Mouse (Mus musculus): ENCODE measurements at regions not wholly inside any gene's neighbourhood (a gene's known extent, or its start where the extent isn't known, plus 50 kb on each side); places are given as distances from the start of the nearest gene placed in this dataset.

GRCm38 (mm10) chr2:179128018-179128417 lies 314.2 kb upstream of the Cdh4 start:
- TF ChIP-seq POLR2A (IDR thresholded peaks at IDR 0.05; ENCODE audit: extremely low read depth, insufficient read depth, low read length) (no peak), CTCF (IDR thresholded peaks at IDR 0.05; ENCODE audit: extremely low read depth, insufficient read depth, low read length) (no peak)
- Histone ChIP-seq H3K4me1 (ENCODE audit: control insufficient read depth, insufficient read depth, low read length) (0 out of 2 replicates have a peak, but pooled peaks cover 1% of the 10 kb centered on the region), H3K27ac (ENCODE audit: insufficient read depth, low read length) (no peak overlapping the region), H3K4me3 (ENCODE audit: insufficient read depth, low read length) (no peak overlapping the region)

GRCm38 (mm10) chr2:179128432-179128831 lies 313.8 kb upstream of the Cdh4 start:
- no peak overlapping the region for H3K27ac ChIP-seq (ENCODE audit: insufficient read depth, low read length)
- H3K4me3 ChIP-seq (ENCODE audit: insufficient read depth, low read length) = no peak overlapping the region
- H3K4me1 ChIP-seq (ENCODE audit: control insufficient read depth, insufficient read depth, low read length) = 0 out of 2 replicates have a peak, but pooled peaks cover 1% of the 10 kb centered on the region
- TF ChIP-seq CTCF (IDR thresholded peaks at IDR 0.05; ENCODE audit: extremely low read depth, insufficient read depth, low read length) = no peak
- TF ChIP-seq POLR2A (IDR thresholded peaks at IDR 0.05; ENCODE audit: extremely low read depth, insufficient read depth, low read length) = no peak

GRCm38 (mm10) chr2:179131004-179131403 lies 311.2 kb upstream of the Cdh4 start:
- H3K4me1 ChIP-seq (ENCODE audit: control insufficient read depth, insufficient read depth, low read length) = no peaks in the 10 kb centered on the region
- TF ChIP-seq CTCF (IDR thresholded peaks at IDR 0.05; ENCODE audit: extremely low read depth, insufficient read depth, low read length) (no peak), POLR2A (IDR thresholded peaks at IDR 0.05; ENCODE audit: extremely low read depth, insufficient read depth, low read length) (no peak)
- H3K4me3 ChIP-seq (ENCODE audit: insufficient read depth, low read length) = no peak overlapping the region
- H3K27ac ChIP-seq (ENCODE audit: insufficient read depth, low read length) = no peak overlapping the region

- no peak overlapping the region for H3K4me3 ChIP-seq (ENCODE audit: insufficient read depth, low read length)
- H3K4me1 ChIP-seq (ENCODE audit: control insufficient read depth, insufficient read depth, low read length) = no peaks in the 10 kb centered on the region
- TF ChIP-seq CTCF (IDR thresholded peaks at IDR 0.05; ENCODE audit: extremely low read depth, insufficient read depth, low read length) = no peak
- no peak overlapping the region for H3K27ac ChIP-seq (ENCODE audit: insufficient read depth, low read length)
Observed at GRCm38 (mm10) chr2:179142313-179142712, 299.9 kb upstream of the Cdh4 start.

DNA sequence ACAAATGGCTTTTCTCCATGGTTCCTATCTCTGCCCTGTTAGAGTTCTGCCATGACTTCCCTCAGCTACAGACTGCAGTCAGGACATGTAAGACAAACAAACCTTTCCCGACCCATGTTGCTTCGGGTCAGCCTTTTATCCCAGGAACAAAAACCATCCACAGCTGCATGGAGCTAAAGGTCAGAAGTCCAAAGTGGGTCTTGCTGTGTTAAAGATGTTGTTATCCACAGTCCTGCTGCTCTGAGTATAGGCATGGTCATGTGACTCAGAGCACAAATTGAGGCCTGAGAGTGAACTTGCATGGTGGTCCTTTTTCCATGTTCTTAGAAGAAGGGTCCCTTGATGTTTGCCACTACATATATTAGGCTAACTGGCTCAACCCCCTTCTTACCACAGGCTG lies 296.5 kb upstream of the Cdh4 start:
- TF ChIP-seq CTCF (IDR thresholded peaks at IDR 0.05; ENCODE audit: extremely low read depth, insufficient read depth, low read length) (no peak), POLR2A (IDR thresholded peaks at IDR 0.05; ENCODE audit: extremely low read depth, insufficient read depth, low read length) (no peak)
- H3K4me1 ChIP-seq (ENCODE audit: control insufficient read depth, insufficient read depth, low read length) = no peaks in the 10 kb centered on the region
- no peak overlapping the region for H3K4me3 ChIP-seq (ENCODE audit: insufficient read depth, low read length)
- no peak overlapping the region for H3K27ac ChIP-seq (ENCODE audit: insufficient read depth, low read length)

- Histone ChIP-seq H3K4me3 (ENCODE audit: insufficient read depth, low read length) (no peak overlapping the region), H3K4me1 (ENCODE audit: control insufficient read depth, insufficient read depth, low read length) (no peaks in the 10 kb centered on the region), H3K27ac (ENCODE audit: insufficient read depth, low read length) (no peak overlapping the region)
- TF ChIP-seq POLR2A (IDR thresholded peaks at IDR 0.05; ENCODE audit: extremely low read depth, insufficient read depth, low read length) = no peak
- TF ChIP-seq CTCF (IDR thresholded peaks at IDR 0.05; ENCODE audit: extremely low read depth, insufficient read depth, low read length) = no peak
Observed at GRCm38 (mm10) chr2:179146274-179146673, 296.0 kb upstream of the Cdh4 start.

GRCm38 (mm10) chr2:179148194-179148593 lies 294.0 kb upstream of the Cdh4 start:
- H3K4me3 ChIP-seq (ENCODE audit: insufficient read depth, low read length) = no peak overlapping the region
- H3K4me1 ChIP-seq (ENCODE audit: control insufficient read depth, insufficient read depth, low read length) = no peaks in the 10 kb centered on the region
- no peak for TF ChIP-seq CTCF (IDR thresholded peaks at IDR 0.05; ENCODE audit: extremely low read depth, insufficient read depth, low read length)
- no peak for TF ChIP-seq POLR2A (IDR thresholded peaks at IDR 0.05; ENCODE audit: extremely low read depth, insufficient read depth, low read length)
- H3K27ac ChIP-seq (ENCODE audit: insufficient read depth, low read length) = no peak overlapping the region

GRCm38 (mm10) chr2:179148667-179149066 lies 293.6 kb upstream of the Cdh4 start:
- Histone ChIP-seq H3K4me3 (ENCODE audit: insufficient read depth, low read length) (no peak overlapping the region), H3K4me1 (ENCODE audit: control insufficient read depth, insufficient read depth, low read length) (no peaks in the 10 kb centered on the region), H3K27ac (ENCODE audit: insufficient read depth, low read length) (no peak overlapping the region)
- TF ChIP-seq POLR2A (IDR thresholded peaks at IDR 0.05; ENCODE audit: extremely low read depth, insufficient read depth, low read length) = no peak
- no peak for TF ChIP-seq CTCF (IDR thresholded peaks at IDR 0.05; ENCODE audit: extremely low read depth, insufficient read depth, low read length)

DNA sequence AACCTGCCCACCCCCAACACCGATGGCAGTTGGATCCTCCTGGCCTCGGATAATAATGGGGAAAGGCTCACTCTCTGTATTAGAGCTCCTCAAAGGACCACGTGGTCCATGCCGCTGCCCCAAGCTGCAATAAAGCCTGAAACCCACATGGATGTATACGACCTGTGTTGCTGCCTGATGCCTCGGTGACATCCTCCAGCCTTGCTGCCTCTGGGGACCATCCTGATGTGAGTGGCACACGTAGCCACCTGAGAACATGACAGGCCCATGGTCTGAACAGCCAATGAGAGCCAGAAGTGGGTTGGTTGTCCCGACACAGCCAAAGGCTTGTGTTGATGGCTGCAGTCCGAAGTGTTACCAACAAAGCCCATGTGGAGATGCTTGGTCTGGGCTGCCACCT lies 283.4 kb upstream of the Cdh4 start:
- Histone ChIP-seq H3K4me3 (ENCODE audit: insufficient read depth, low read length) (no peak overlapping the region), H3K4me1 (ENCODE audit: control insufficient read depth, insufficient read depth, low read length) (no peaks in the 10 kb centered on the region), H3K27ac (ENCODE audit: insufficient read depth, low read length) (no peak overlapping the region)
- TF ChIP-seq CTCF (IDR thresholded peaks at IDR 0.05; ENCODE audit: extremely low read depth, insufficient read depth, low read length) = no peak
- TF ChIP-seq POLR2A (IDR thresholded peaks at IDR 0.05; ENCODE audit: extremely low read depth, insufficient read depth, low read length) = no peak

DNA sequence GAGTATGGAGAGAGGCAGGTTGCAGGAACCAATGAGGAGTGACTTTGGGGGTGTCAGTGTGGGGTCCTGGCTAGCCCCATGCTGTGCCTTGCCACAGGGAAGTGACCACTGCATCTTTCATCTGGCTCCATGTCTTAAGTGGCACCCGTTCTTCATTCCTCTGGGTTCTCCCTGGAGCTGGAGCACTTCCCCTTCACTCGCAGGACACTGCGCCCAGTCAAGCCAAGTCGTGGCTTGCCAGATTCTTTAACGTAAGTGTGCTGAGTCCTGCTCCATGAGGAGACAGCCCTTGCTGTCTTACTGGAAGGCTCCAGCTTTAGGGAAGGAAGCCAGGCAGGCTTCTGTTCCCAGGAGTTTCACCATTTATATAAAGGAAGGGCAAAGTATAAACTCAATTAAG lies 279.1 kb upstream of the Cdh4 start:
- Histone ChIP-seq H3K27ac (ENCODE audit: insufficient read depth, low read length) (no peak overlapping the region), H3K4me1 (ENCODE audit: control insufficient read depth, insufficient read depth, low read length) (no peaks in the 10 kb centered on the region), H3K4me3 (ENCODE audit: insufficient read depth, low read length) (no peak overlapping the region)
- no peak for TF ChIP-seq CTCF (IDR thresholded peaks at IDR 0.05; ENCODE audit: extremely low read depth, insufficient read depth, low read length)
- TF ChIP-seq POLR2A (IDR thresholded peaks at IDR 0.05; ENCODE audit: extremely low read depth, insufficient read depth, low read length) = no peak

- no peak overlapping the region for H3K4me3 ChIP-seq (ENCODE audit: insufficient read depth, low read length)
- H3K27ac ChIP-seq (ENCODE audit: insufficient read depth, low read length) = no peak overlapping the region
- no peak for TF ChIP-seq CTCF (IDR thresholded peaks at IDR 0.05; ENCODE audit: extremely low read depth, insufficient read depth, low read length)
- no peak for TF ChIP-seq POLR2A (IDR thresholded peaks at IDR 0.05; ENCODE audit: extremely low read depth, insufficient read depth, low read length)
- no peaks in the 10 kb centered on the region for H3K4me1 ChIP-seq (ENCODE audit: control insufficient read depth, insufficient read depth, low read length)
Observed at GRCm38 (mm10) chr2:179170157-179170556, 272.1 kb upstream of the Cdh4 start.
